Mouse (Mus musculus): ENCODE measurements at regions not wholly inside any gene's neighbourhood (a gene's known extent, or its start where the extent isn't known, plus 50 kb on each side); places are given as distances from the start of the nearest gene placed in this dataset.

GRCm38 (mm10) chr1:92776353-92776752 is 55.1 kb upstream of the Gpc1 start:
- WGBS, result 66% methylated on average over 4 of the region's 4 CpGs
- Histone ChIP-seq H3K9ac (ENCODE audit: low read depth, low read length, severe bottlenecking) (no peak overlapping the region), H3K4me1 (ENCODE audit: control insufficient read depth, insufficient read depth, low read length) (peaks cover 24% of the 10 kb centered on the region), H3K36me3 (ENCODE audit: control insufficient read depth, insufficient read depth, low read length) (no peaks in the 10 kb centered on the region), H3K27ac (replicated peaks; ENCODE audit: low read depth, low read length) (no peak overlapping the region), H3K4me2 (replicated peaks; ENCODE audit: low read depth, low read length, severe bottlenecking) (no peak overlapping the region), H3K4me3 (replicated peaks; ENCODE audit: low read length) (no peak overlapping the region), H3K27me3 (ENCODE audit: control insufficient read depth, insufficient read depth, low read length) (no peaks in the 10 kb centered on the region), H3K9me3 (ENCODE audit: control insufficient read depth, low read length) (no peaks in the 10 kb centered on the region)
- DNase-seq (ENCODE audit: low spot score) (no peak), ATAC-seq (ENCODE audit: low FRiP score, low read depth) (peak; percentile 24; the same call in 1 of the 2 replicates)
- no peak for TF ChIP-seq POLR2A (IDR thresholded peaks at IDR 0.05; ENCODE audit: borderline replicate concordance, extremely low read depth, insufficient read depth, insufficient read length)

GRCm38 (mm10) chr1:92775908-92776307 is 55.5 kb upstream of the Gpc1 start:
- H3K4me2 ChIP-seq (replicated peaks; ENCODE audit: low read depth, low read length, severe bottlenecking), result no peak overlapping the region
- H3K9me3 ChIP-seq (ENCODE audit: control insufficient read depth, low read length), result no peaks in the 10 kb centered on the region
- H3K27me3 ChIP-seq (ENCODE audit: control insufficient read depth, insufficient read depth, low read length), result no peaks in the 10 kb centered on the region
- no peak overlapping the region for H3K27ac ChIP-seq (replicated peaks; ENCODE audit: low read depth, low read length)
- H3K4me1 ChIP-seq (ENCODE audit: control insufficient read depth, insufficient read depth, low read length), result peaks cover 24% of the 10 kb centered on the region
- DNase-seq (ENCODE audit: low spot score) (no peak), ATAC-seq (ENCODE audit: low FRiP score, low read depth) (no peak)
- no peak for TF ChIP-seq POLR2A (IDR thresholded peaks at IDR 0.05; ENCODE audit: borderline replicate concordance, extremely low read depth, insufficient read depth, insufficient read length)
- H3K36me3 ChIP-seq (ENCODE audit: control insufficient read depth, insufficient read depth, low read length), result no peaks in the 10 kb centered on the region
- H3K4me3 ChIP-seq (replicated peaks; ENCODE audit: low read length), result no peak overlapping the region
- H3K9ac ChIP-seq (ENCODE audit: low read depth, low read length, severe bottlenecking), result no peak overlapping the region
- 84% methylated on average over 3 of the region's 3 CpGs for WGBS

DNA sequence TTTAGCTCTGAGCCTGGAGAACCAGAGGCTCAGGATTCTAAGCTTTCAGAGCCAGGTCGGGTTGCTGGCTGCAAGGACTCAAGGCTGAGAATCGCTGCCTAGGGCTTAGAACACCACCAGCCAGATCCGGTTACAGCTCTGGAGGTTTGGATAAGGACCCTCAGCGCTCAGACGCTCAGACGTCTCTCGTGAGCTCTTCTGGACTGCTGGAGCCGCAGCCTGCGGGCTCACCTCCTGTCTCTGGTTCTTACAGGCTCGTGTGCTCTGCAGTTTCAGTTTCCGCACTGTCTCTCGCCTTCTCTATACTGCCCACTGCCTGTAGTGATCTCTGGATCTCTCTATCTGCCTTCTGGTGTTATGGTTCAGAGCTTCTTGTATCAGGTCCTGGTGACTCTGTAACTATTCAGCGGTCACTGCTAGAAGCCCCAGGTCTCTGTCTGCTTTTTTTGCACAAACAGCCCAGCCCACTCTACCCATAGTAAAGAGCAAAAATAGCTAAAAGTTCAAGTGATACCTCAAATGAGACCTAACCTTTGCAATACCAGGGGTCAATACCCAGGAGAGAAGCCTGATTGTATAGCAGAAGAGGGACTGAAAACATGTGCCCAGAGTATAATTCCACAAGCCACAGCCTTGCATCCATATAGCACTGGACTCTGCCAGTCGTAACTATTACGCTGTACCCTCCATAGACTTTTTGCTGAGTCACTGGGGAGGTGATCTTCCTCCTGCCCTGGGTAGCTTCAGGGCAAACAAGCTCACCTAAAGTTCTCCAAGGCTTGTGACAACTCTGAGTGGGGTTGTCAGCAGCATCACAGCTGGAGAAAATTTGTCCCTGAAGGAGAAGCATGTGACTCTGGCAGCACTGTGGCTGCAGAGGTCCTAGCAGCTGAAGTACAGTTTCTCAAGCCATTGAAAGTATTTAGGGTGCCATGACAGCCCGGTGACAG is 56.4 kb upstream of the Gpc1 start:
- Histone ChIP-seq H3K4me1 (ENCODE audit: control insufficient read depth, insufficient read depth, low read length) (peaks cover 26% of the 10 kb centered on the region), H3K4me2 (replicated peaks; ENCODE audit: low read depth, low read length, severe bottlenecking) (peak overlapping the region; percentile 40), H3K27ac (replicated peaks; ENCODE audit: low read depth, low read length) (no peak overlapping the region), H3K36me3 (ENCODE audit: control insufficient read depth, insufficient read depth, low read length) (no peaks in the 10 kb centered on the region), H3K4me3 (replicated peaks; ENCODE audit: low read length) (peak overlapping the region; percentile 17), H3K9ac (ENCODE audit: low read depth, low read length, severe bottlenecking) (peak overlapping the region; percentile 36), H3K9me3 (ENCODE audit: control insufficient read depth, low read length) (no peaks in the 10 kb centered on the region), H3K27me3 (ENCODE audit: control insufficient read depth, insufficient read depth, low read length) (no peaks in the 10 kb centered on the region)
- WGBS, result 17% methylated on average over 16 of the region's 16 CpGs
- DNase-seq (ENCODE audit: low spot score) (peak; percentile 12), ATAC-seq (ENCODE audit: low FRiP score, low read depth) (peak; percentile 51; the same call in 1 of the 2 replicates)
- TF ChIP-seq POLR2A (IDR thresholded peaks at IDR 0.05; ENCODE audit: borderline replicate concordance, extremely low read depth, insufficient read depth, insufficient read length), result no peak

GRCm38 (mm10) chr1:92774006-92774405 is 57.4 kb upstream of the Gpc1 start:
- Histone ChIP-seq H3K36me3 (ENCODE audit: control insufficient read depth, insufficient read depth, low read length) (no peaks in the 10 kb centered on the region), H3K27ac (replicated peaks; ENCODE audit: low read depth, low read length) (no peak overlapping the region), H3K4me2 (replicated peaks; ENCODE audit: low read depth, low read length, severe bottlenecking) (peak overlapping the region; percentile 40; the same call in 1 of the 2 replicates), H3K27me3 (ENCODE audit: control insufficient read depth, insufficient read depth, low read length) (no peaks in the 10 kb centered on the region), H3K9me3 (ENCODE audit: control insufficient read depth, low read length) (no peaks in the 10 kb centered on the region), H3K4me1 (ENCODE audit: control insufficient read depth, insufficient read depth, low read length) (peaks cover 28% of the 10 kb centered on the region), H3K9ac (ENCODE audit: low read depth, low read length, severe bottlenecking) (no peak overlapping the region), H3K4me3 (replicated peaks; ENCODE audit: low read length) (no peak overlapping the region)
- no peak for TF ChIP-seq POLR2A (IDR thresholded peaks at IDR 0.05; ENCODE audit: borderline replicate concordance, extremely low read depth, insufficient read depth, insufficient read length)
- ATAC-seq (ENCODE audit: low FRiP score, low read depth), result no peak
- WGBS, result 29% methylated on average over 3 of the region's 3 CpGs
- DNase-seq (ENCODE audit: low spot score), result no peak

DNA sequence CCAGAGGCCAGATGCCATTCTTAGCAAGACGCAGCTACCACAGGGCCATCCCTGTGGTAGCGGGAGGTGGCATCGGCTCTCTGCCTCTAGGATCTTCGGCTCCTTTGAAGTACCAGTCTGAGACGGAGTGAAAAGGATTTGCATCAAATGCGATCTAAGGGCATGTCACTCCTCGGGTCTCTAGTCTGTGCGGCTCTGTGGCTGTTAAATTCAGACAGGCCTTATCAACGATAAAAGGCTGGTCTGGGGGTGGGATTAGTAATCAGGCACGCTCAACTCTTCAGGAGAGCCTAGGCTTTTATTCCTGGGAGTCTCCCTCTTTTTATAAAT is 58.7 kb upstream of the Gpc1 start:
- no peak for TF ChIP-seq POLR2A (IDR thresholded peaks at IDR 0.05; ENCODE audit: borderline replicate concordance, extremely low read depth, insufficient read depth, insufficient read length)
- DNase-seq (ENCODE audit: low spot score) (no peak), ATAC-seq (ENCODE audit: low FRiP score, low read depth) (no peak)
- Histone ChIP-seq H3K4me3 (replicated peaks; ENCODE audit: low read length) (no peak overlapping the region), H3K4me1 (ENCODE audit: control insufficient read depth, insufficient read depth, low read length) (peaks cover 28% of the 10 kb centered on the region), H3K36me3 (ENCODE audit: control insufficient read depth, insufficient read depth, low read length) (no peaks in the 10 kb centered on the region), H3K9ac (ENCODE audit: low read depth, low read length, severe bottlenecking) (no peak overlapping the region), H3K27ac (replicated peaks; ENCODE audit: low read depth, low read length) (peak overlapping the region; percentile 29; the same call in 1 of the 2 replicates), H3K4me2 (replicated peaks; ENCODE audit: low read depth, low read length, severe bottlenecking) (no peak overlapping the region), H3K27me3 (ENCODE audit: control insufficient read depth, insufficient read depth, low read length) (no peaks in the 10 kb centered on the region), H3K9me3 (ENCODE audit: control insufficient read depth, low read length) (no peaks in the 10 kb centered on the region)
- 18% methylated on average over 10 of the region's 10 CpGs for WGBS
